In genomic region chr19:27369461-27370135, GRCm38 (mm10) we compare ENCODE assay signal across 31 mouse cellular contexts. TPM values are rescaled to one million over a fixed set of nuclear protein-coding genes. Genes with fewer than 3 reads are reported as not detected.
DNase-seq lines count a peak whose midpoint lies in the region; ATAC-seq and TF ChIP-seq lines count a peak whose summit lies in the region.
"Had no signal": no experiment of that assay in that cellular context is flagged by ENCODE, and none has a peak within 500 bp of the region (broad histone marks: within the 10 kb centered on the region; RNA-seq: fewer than 3 reads in every experiment).

No protein-coding gene starts in this region.

- no peaks in the 10 kb centered on the region; the same call in 1 of the 2 replicates for H3K9me3 ChIP-seq in lung, embryonic 16.5 days (ENCODE audit: control insufficient read depth, low read length)
- H3K9me3 ChIP-seq: embryonic facial prominence, embryonic 10.5 days; heart, embryonic 15.5 days; hindbrain, embryonic 13.5 days; limb, embryonic 13.5 days; liver, embryonic 13.5 days; midbrain, embryonic 10.5 days had no signal

- 40% methylated on average over 3 of the region's 3 CpGs for WGBS in lung, embryonic 16.5 days

- H3K4me1 ChIP-seq in lung, embryonic 16.5 days (replicated peaks; ENCODE audit: control insufficient read depth, insufficient read depth, low read length): peaks cover 4% of the 10 kb centered on the region
- H3K4me1 ChIP-seq: liver, embryonic 13.5 days had no signal

- ATAC-seq in lung, embryonic 16.5 days (ENCODE audit: low read depth): 0 out of 2 replicates have a peak, but pooled peaks have one; percentile 6
- no peak for ATAC-seq in megakaryocyte-erythroid progenitor cell, adult 5-6 weeks (replicated peaks; ENCODE audit: low FRiP score, low TSS enrichment, poor library complexity, severe bottlenecking)
- ATAC-seq: activated CD4-positive, CD25-positive, alpha-beta regulatory T cell, adult 4 months; forebrain, postnatal 0 days; inflammation-experienced regulatory T-cells, adult 6 months had no signal

- H3K79me3 ChIP-seq in C2C12 (ENCODE audit: low read depth): no peaks in the 10 kb centered on the region

- H3ac ChIP-seq in C2C12 (ENCODE audit: control insufficient read depth, insufficient read length, low read depth): no peak overlapping the region

- TF ChIP-seq CTCF in C2C12 (IDR thresholded peaks at IDR 0.05; ENCODE audit: control insufficient read depth, insufficient read depth, insufficient read length): no peak

- H3K4me3 ChIP-seq in lung, embryonic 16.5 days (ENCODE audit: low read length): no peak overlapping the region
- H3K4me3 ChIP-seq in C2C12 (ENCODE audit: insufficient read depth, poor library complexity, severe bottlenecking): no peak overlapping the region
- H3K4me3 ChIP-seq: embryonic facial prominence, embryonic 10.5 days; heart, embryonic 15.5 days; hindbrain, embryonic 13.5 days; limb, embryonic 13.5 days; liver, embryonic 13.5 days; midbrain, embryonic 10.5 days had no signal

- no peaks in the 10 kb centered on the region for H3K27me3 ChIP-seq in lung, embryonic 16.5 days (ENCODE audit: control insufficient read depth, insufficient read depth, low read depth, low read length)
- H3K27me3 ChIP-seq in C2C12 (ENCODE audit: control insufficient read depth, insufficient read depth, insufficient read length): no peaks in the 10 kb centered on the region
- H3K27me3 ChIP-seq: heart, embryonic 15.5 days; hindbrain, embryonic 13.5 days; limb, embryonic 13.5 days; liver, embryonic 13.5 days had no signal

- no peak overlapping the region for H3K9ac ChIP-seq in lung, embryonic 16.5 days (ENCODE audit: low read length)
- H3K9ac ChIP-seq: forebrain, postnatal 0 days; heart, embryonic 15.5 days; hindbrain, embryonic 13.5 days; limb, embryonic 13.5 days; liver, embryonic 13.5 days had no signal

- DNase-seq in adrenal gland, adult 2 months: peak; percentile 13
- DNase-seq in adrenal gland, adult 8-10 months: no peak
- no peak for DNase-seq in lung, postnatal 4 days
- peak; percentile 83 for DNase-seq in fibroblast of lung, adult 2 months (ENCODE audit: low read depth)
- DNase-seq: cerebellum, adult 9-11 months; forebrain, postnatal 0 days; gastrocnemius, postnatal 36 days; heart, postnatal 36 days; kidney, adult 2 months; layer of hippocampus, adult 9-11 months; liver, embryonic 13.5 days; thymus, adult 18-20 months; thymus, postnatal 36 days had no signal

- no peak overlapping the region for H3K27ac ChIP-seq in lung, embryonic 16.5 days (ENCODE audit: low read length)
- H3K27ac ChIP-seq: embryonic facial prominence, embryonic 10.5 days; heart, embryonic 15.5 days; hindbrain, embryonic 13.5 days; kidney, postnatal 0 days; limb, embryonic 13.5 days; liver, embryonic 13.5 days; macrophage; midbrain, embryonic 10.5 days had no signal

- H3K36me3 ChIP-seq in lung, embryonic 16.5 days (ENCODE audit: control insufficient read depth, insufficient read depth, low read length): no peaks in the 10 kb centered on the region
- no peaks in the 10 kb centered on the region for H3K36me3 ChIP-seq in C2C12 (ENCODE audit: control insufficient read depth, insufficient read depth)
- H3K36me3 ChIP-seq: embryonic facial prominence, embryonic 10.5 days; heart, embryonic 15.5 days; hindbrain, embryonic 13.5 days; limb, embryonic 13.5 days; liver, embryonic 13.5 days had no signal

- no peak overlapping the region for H3K4me2 ChIP-seq in lung, embryonic 16.5 days (ENCODE audit: low read depth, low read length)
- H3K4me2 ChIP-seq: heart, embryonic 15.5 days; hindbrain, embryonic 13.5 days; limb, embryonic 13.5 days; liver, embryonic 13.5 days had no signal

- no peaks in the 10 kb centered on the region for H3K79me2 ChIP-seq in C2C12 (ENCODE audit: control insufficient read depth, insufficient read depth)

TF ChIP-seq in C2C12, 6 proteins besides CTCF, POLR2A, EP300 and RAD21:
- TF ChIP-seq CEBPB (IDR thresholded peaks at IDR 0.05; ENCODE audit: low read depth): peak; percentile 21
- TF ChIP-seq MYOG (IDR thresholded peaks at IDR 0.05; ENCODE audit: control insufficient read depth, extremely low read depth, insufficient read length): no peak

RNA-seq across cellular contexts. Expression of gene Kcnv2, which starts 47.2 kb away (rescaled TPM):
- under 1 TPM in 1 of 2 experiments, not detected in 1; 0.06 TPM for total RNA-seq in adrenal gland, adult 2 months (2021)
- not detected in 2 replicates for polyA plus RNA-seq in adrenal gland, adult 2 months (2012; rRNA removed)
- total RNA-seq in adrenal gland, adult 8-10 months (2022): not detected
- polyA plus RNA-seq in lung, embryonic 16.5 days (2015; fragmentation: Nextera tagmentation; extraction: Ambion mirVana): 0.04 and 0.08 TPM in 2 replicates
- polyA plus RNA-seq in C2C12 (2012; fragmentation: generic; extraction: Trizol): not detected
- not detected in 2 replicates for total RNA-seq in megakaryocyte-erythroid progenitor cell, adult 5-6 weeks (2014; fragmentation: Nextera tagmentation)
- not detected in 2 replicates for total RNA-seq in megakaryocyte-erythroid progenitor cell, adult 5-6 weeks (2017)
- total RNA-seq: common myeloid progenitor, adult 5-6 weeks; left cerebral cortex, adult 18-20 months; left cerebral cortex, postnatal 25 days; monocyte, adult 5-6 weeks had no signal
- polyA plus RNA-seq: forebrain, embryonic 11.5 days; forebrain, postnatal 0 days; inflammation-experienced regulatory T-cells, adult 6 months; liver, embryonic 13.5 days; macrophage; neural tube, embryonic 11.5 days had no signal

Comparison
In these comparisons a context has a peak if more than half of its experiments do, and no peak if none do; other contexts are left out.
1. DNase-seq: peak in adrenal gland, adult 2 months (single experiment) and fibroblast of lung, adult 2 months (single experiment); none in adrenal gland, adult 8-10 months (single experiment) and lung, postnatal 4 days (0 of 2).